Comparison of ENCODE assay signal across 8 mouse cellular contexts in genomic region chrX:17225141-17225540, GRCm38 (mm10).
"Had no signal": no experiment of that assay in that cellular context is flagged by ENCODE, and none has a peak within 500 bp of the region (broad histone marks: within the 10 kb centered on the region; RNA-seq: fewer than 3 reads in every experiment).

No protein-coding gene starts in this region.

- DNase-seq: kidney, adult 9 months; kidney, postnatal 14 days; kidney, postnatal 4 days; liver; lung, adult 2 months; retina, postnatal 1 day; right cerebral cortex, postnatal 4 days; thymus, postnatal 25 days had no signal
